23 mouse cellular contexts compared by ENCODE assay signal in the genomic region with DNA sequence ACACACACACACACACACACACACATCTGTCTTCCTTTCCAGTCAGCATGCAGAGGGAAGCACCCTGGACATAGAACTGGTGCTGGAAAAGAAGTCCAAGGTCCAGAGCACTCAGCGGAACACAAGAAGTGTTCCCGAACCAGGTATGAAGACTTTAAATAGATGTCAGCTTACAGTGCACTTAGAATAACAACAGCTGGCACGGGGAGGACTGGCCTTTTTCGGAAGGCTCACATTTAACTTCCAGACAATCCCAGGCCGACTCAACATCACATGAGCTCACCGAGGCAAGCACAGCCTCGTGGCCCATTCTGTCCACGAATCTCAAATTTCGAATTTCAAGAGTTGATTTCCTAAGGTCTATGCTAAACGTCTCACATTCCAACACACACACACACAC.
DNase-seq lines count a peak whose midpoint lies in the region; ATAC-seq and TF ChIP-seq lines count a peak whose summit lies in the region.
"Had no signal": no experiment of that assay in that cellular context is flagged by ENCODE, and none has a peak within 500 bp of the region (broad histone marks: within the 10 kb centered on the region; RNA-seq: fewer than 3 reads in every experiment).

No protein-coding gene starts in this region.

- no peaks in the 10 kb centered on the region for H3K9me3 ChIP-seq in kidney, embryonic 16.5 days (ENCODE audit: low read length)
- no peaks in the 10 kb centered on the region for H3K9me3 ChIP-seq in kidney, embryonic 14.5 days (ENCODE audit: control insufficient read depth, low read length)
- no peaks in the 10 kb centered on the region for H3K9me3 ChIP-seq in midbrain, embryonic 11.5 days (ENCODE audit: control insufficient read depth, low read length)
- H3K9me3 ChIP-seq: forebrain, embryonic 13.5 days; hindbrain, embryonic 10.5 days; liver, embryonic 15.5 days; lung, embryonic 15.5 days; midbrain, embryonic 10.5 days had no signal

- no peaks in the 10 kb centered on the region for H3K27me3 ChIP-seq in kidney, embryonic 16.5 days (ENCODE audit: insufficient read depth, low read length)
- no peaks in the 10 kb centered on the region for H3K27me3 ChIP-seq in kidney, embryonic 14.5 days (ENCODE audit: control insufficient read depth, insufficient read depth, low read length)
- H3K27me3 ChIP-seq in myocyte (ENCODE audit: control insufficient read depth, insufficient read depth, insufficient read length), result no peaks in the 10 kb centered on the region
- H3K27me3 ChIP-seq in midbrain, embryonic 11.5 days (ENCODE audit: control insufficient read depth, insufficient read depth, low read length), result no peaks in the 10 kb centered on the region
- H3K27me3 ChIP-seq: forebrain, embryonic 13.5 days; liver, embryonic 15.5 days; lung, embryonic 15.5 days had no signal

- DNase-seq in heart, adult 11 months, result peak; percentile 93
- no peak for DNase-seq in heart, postnatal 4 days
- DNase-seq in kidney, postnatal 25 days, result peak; percentile 46 to 73
- no peak for DNase-seq in midbrain, embryonic 11.5 days (ENCODE audit: low spot score, missing footprints)
- no peak for DNase-seq in MN1 (ENCODE audit: low spot score)
- DNase-seq: adrenal gland, postnatal 36 days; cerebellum, adult 11 months; cerebellum, postnatal 10 days; gastrocnemius, postnatal 36 days; layer of hippocampus, postnatal 36 days; liver; right cerebral cortex, postnatal 14 days had no signal

- no peak for TF ChIP-seq POLR2A in myocyte (IDR thresholded peaks at IDR 0.05; ENCODE audit: insufficient read length, low read depth)

- H3ac ChIP-seq in myocyte (ENCODE audit: control insufficient read depth, insufficient read length), result no peak overlapping the region

- no peak overlapping the region for H3K9ac ChIP-seq in kidney, embryonic 16.5 days (replicated peaks; ENCODE audit: low read length)
- no peak overlapping the region for H3K9ac ChIP-seq in kidney, embryonic 14.5 days (ENCODE audit: low read depth, low read length)
- H3K9ac ChIP-seq in midbrain, embryonic 11.5 days (ENCODE audit: low read length), result no peak overlapping the region
- H3K9ac ChIP-seq: forebrain, embryonic 13.5 days; liver, embryonic 15.5 days; lung, embryonic 15.5 days had no signal

- no peak overlapping the region for H3K4me3 ChIP-seq in kidney, embryonic 16.5 days (ENCODE audit: low read length)
- no peak overlapping the region for H3K4me3 ChIP-seq in kidney, embryonic 14.5 days (ENCODE audit: low read length)
- H3K4me3 ChIP-seq in myocyte, result no peak overlapping the region
- no peak overlapping the region for H3K4me3 ChIP-seq in midbrain, embryonic 11.5 days (ENCODE audit: low read depth, low read length)
- H3K4me3 ChIP-seq: forebrain, embryonic 13.5 days; hindbrain, embryonic 10.5 days; liver, embryonic 15.5 days; lung, embryonic 15.5 days; midbrain, embryonic 10.5 days had no signal

- peaks cover 10% of the 10 kb centered on the region for H3K4me1 ChIP-seq in kidney, embryonic 16.5 days (ENCODE audit: insufficient read depth, low read length)
- peaks cover 13% of the 10 kb centered on the region; the same call in 1 of the 2 replicates for H3K4me1 ChIP-seq in kidney, embryonic 14.5 days (ENCODE audit: control insufficient read depth, insufficient read depth, low read length)
- no peaks in the 10 kb centered on the region for H3K4me1 ChIP-seq in midbrain, embryonic 11.5 days (ENCODE audit: control insufficient read depth, insufficient read depth, low read length)
- H3K4me1 ChIP-seq: forebrain, embryonic 13.5 days had no signal

- WGBS in kidney, embryonic 16.5 days, result 49% methylated on average over 10 of the region's 10 CpGs
- 50% methylated on average over 10 of the region's 10 CpGs for WGBS in kidney, embryonic 14.5 days
- 82% methylated on average over 10 of the region's 10 CpGs for WGBS in midbrain, embryonic 11.5 days

- no peak overlapping the region for H3K27ac ChIP-seq in kidney, embryonic 16.5 days (ENCODE audit: low read length)
- H3K27ac ChIP-seq in kidney, embryonic 14.5 days (ENCODE audit: low read depth, low read length), result no peak overlapping the region
- H3K27ac ChIP-seq in midbrain, embryonic 11.5 days (ENCODE audit: low read depth, low read length), result no peak overlapping the region
- H3K27ac ChIP-seq: forebrain, embryonic 13.5 days; hindbrain, embryonic 10.5 days; liver, embryonic 15.5 days; lung, embryonic 15.5 days; midbrain, embryonic 10.5 days; stomach, postnatal 0 days had no signal

- ATAC-seq in kidney, embryonic 16.5 days (ENCODE audit: low FRiP score, low TSS enrichment), result 0 out of 2 replicates have a peak, but pooled peaks have one; percentile 25
- no peak for ATAC-seq in kidney, embryonic 14.5 days (ENCODE audit: low FRiP score, low TSS enrichment)
- no peak for ATAC-seq in midbrain, embryonic 11.5 days (ENCODE audit: low FRiP score)
- ATAC-seq: forebrain, embryonic 13.5 days; hindbrain, embryonic 16.5 days had no signal

- H3K4me2 ChIP-seq in kidney, embryonic 16.5 days (replicated peaks; ENCODE audit: low read depth, low read length), result no peak overlapping the region
- no peak overlapping the region for H3K4me2 ChIP-seq in kidney, embryonic 14.5 days (replicated peaks; ENCODE audit: low read depth, low read length)
- H3K4me2 ChIP-seq in myocyte (ENCODE audit: low read depth), result peak overlapping the region; percentile 30
- H3K4me2 ChIP-seq in midbrain, embryonic 11.5 days, result no peak overlapping the region
- H3K4me2 ChIP-seq: forebrain, embryonic 13.5 days; heart, embryonic 11.5 days; liver, embryonic 15.5 days; lung, embryonic 15.5 days had no signal

- no peaks in the 10 kb centered on the region for H3K79me2 ChIP-seq in myocyte (ENCODE audit: control insufficient read depth, insufficient read depth)

- H3K36me3 ChIP-seq in kidney, embryonic 16.5 days (ENCODE audit: insufficient read depth, low read length), result no peaks in the 10 kb centered on the region
- H3K36me3 ChIP-seq in kidney, embryonic 14.5 days (ENCODE audit: control insufficient read depth, insufficient read depth, low read length), result no peaks in the 10 kb centered on the region
- H3K36me3 ChIP-seq in myocyte (ENCODE audit: control insufficient read depth, insufficient read depth), result no peaks in the 10 kb centered on the region
- H3K36me3 ChIP-seq in midbrain, embryonic 11.5 days (ENCODE audit: control insufficient read depth, insufficient read depth, low read length), result no peaks in the 10 kb centered on the region
- H3K36me3 ChIP-seq: hindbrain, embryonic 10.5 days; liver, embryonic 15.5 days; lung, embryonic 15.5 days; midbrain, embryonic 10.5 days had no signal

TF ChIP-seq in myocyte, 11 proteins besides CTCF, POLR2A, EP300 and RAD21:
- peak in 2 of 3 experiments; percentile 26 to 52 for TF ChIP-seq MYOD1 (IDR thresholded peaks at IDR 0.05; ENCODE audit: control insufficient read depth in 1 of 3, insufficient read length in 2 of 3, low read depth in 2 of 3)
- no peak for TF ChIP-seq POLR2AphosphoS2 (IDR thresholded peaks at IDR 0.05; ENCODE audit: insufficient read length, low read depth)
- TF ChIP-seq CEBPB (IDR thresholded peaks at IDR 0.05; ENCODE audit: insufficient read depth, poor library complexity, severe bottlenecking), result no peak
- TF ChIP-seq MAX (IDR thresholded peaks at IDR 0.05; ENCODE audit: low read depth), result no peak
- TF ChIP-seq MYOG (IDR thresholded peaks at IDR 0.05; ENCODE audit: control insufficient read depth in 1 of 3, insufficient read depth in 1 of 3, insufficient read length in 2 of 3, low read depth in 2 of 3), result peak in 2 of 3 experiments; percentile 35 to 52
- no peak for TF ChIP-seq TCF12 (IDR thresholded peaks at IDR 0.05; ENCODE audit: insufficient read depth, poor library complexity, severe bottlenecking)
- TF ChIP-seq USF1 (IDR thresholded peaks at IDR 0.05; ENCODE audit: low read depth), result no peak

Comparison
In these comparisons a context has a peak if more than half of its experiments do, and no peak if none do; other contexts are left out.
1. DNase-seq: peak in heart, adult 11 months (single experiment) and kidney, postnatal 25 days (2 of 2); none in heart, postnatal 4 days (single experiment), midbrain, embryonic 11.5 days (single experiment) and MN1 (single experiment).